Mouse (Mus musculus) midbrain, embryonic 15.5 days (tissue): ENCODE measurements at regions not wholly inside any gene's neighbourhood (a gene's known extent, or its start where the extent isn't known, plus 50 kb on each side); places are given as distances from the start of the nearest gene placed in this dataset.
"Not testable (repeated sequence)": the region's sequence is repeated elsewhere in the genome, so short reads cannot be mapped to it uniquely, and the experiment has no call there.

Source experiments
- ATAC-seq: fragments of 200-750 bp; cut with Nextera tagmentation; replicated peaks from 2 replicates; pipeline ENCODE4 v1.8.0; 2017; ENCODE audit warnings: moderate TSS enrichment
- H3K27ac ChIP-seq: fragments of 300-500 bp; sonication (generic); 2 replicates; pipeline ENCODE4 v1.5.1; 2015; ENCODE audit warnings: mild to moderate bottlenecking, inconsistent platforms
- H3K27me3 ChIP-seq: fragments of 300-500 bp; sonication (generic); replicated peaks from 2 replicates; pipeline ENCODE4 v1.6.1; 2015; ENCODE audit warnings: inconsistent platforms
- H3K36me3 ChIP-seq: fragments of 300-500 bp; sonication (generic); replicated peaks from 2 replicates; pipeline ENCODE4 v1.6.1; 2015; ENCODE audit warnings: inconsistent platforms
- H3K4me1 ChIP-seq: fragments of 300-500 bp; sonication (generic); 2 replicates; pipeline ENCODE4 v1.6.1; 2015; ENCODE audit warnings: inconsistent platforms
- H3K4me2 ChIP-seq: fragments of 300-500 bp; sonication (generic); 2 replicates; pipeline ENCODE4 v1.6.1; 2015; ENCODE audit warnings: inconsistent platforms, mild to moderate bottlenecking, moderate library complexity
- H3K4me3 ChIP-seq: fragments of 300-500 bp; sonication (generic); 2 replicates; pipeline ENCODE4 v1.5.1; 2015; ENCODE audit warnings: mild to moderate bottlenecking, inconsistent platforms
- H3K9ac ChIP-seq: fragments of 300-500 bp; sonication (generic); 2 replicates; pipeline ENCODE4 v1.6.1; 2015; ENCODE audit warnings: mild to moderate bottlenecking, inconsistent platforms
- H3K9me3 ChIP-seq: fragments of 300-500 bp; sonication (generic); 2 replicates; pipeline ENCODE4 v1.6.1; 2016; ENCODE audit warnings: inconsistent platforms
- WGBS: fragments of 180-500 bp; shearing (Covaris S2); methylation state at CpG from one replicate; pipeline ENCODE4 v1.1.7; 2015; ENCODE audit warnings: mixed read lengths; 5-methylcytosine and 5-hydroxymethylcytosine counted together

DNA sequence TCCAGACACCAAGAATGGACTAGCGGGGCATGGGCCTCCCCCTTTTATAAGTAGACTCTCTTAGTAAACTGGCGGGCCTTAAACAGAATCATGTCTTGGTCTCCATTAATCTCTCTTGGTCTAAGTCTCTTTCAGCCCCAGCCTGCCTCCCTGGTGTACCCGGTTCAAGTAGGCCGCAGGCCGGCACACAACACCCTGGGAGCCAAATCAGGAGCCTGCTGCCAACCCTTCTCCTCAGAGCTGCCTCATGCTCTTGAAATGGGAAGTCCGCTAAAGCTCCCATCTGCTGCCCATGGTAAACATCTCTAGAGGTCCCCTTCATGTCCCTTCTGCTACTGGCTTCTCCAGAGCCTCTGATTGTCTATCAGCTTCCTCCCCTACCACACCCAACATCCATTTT, 296.3 kb downstream of the 4933412E24Rik start:
- H3K36me3 ChIP-seq, result no peaks in the 10 kb centered on the region
- no peaks in the 10 kb centered on the region for H3K9me3 ChIP-seq
- ATAC-seq, result no peak
- no peak overlapping the region for H3K9ac ChIP-seq
- no peaks in the 10 kb centered on the region for H3K4me1 ChIP-seq
- no peak overlapping the region for H3K27ac ChIP-seq
- H3K27me3 ChIP-seq, result no peaks in the 10 kb centered on the region
- H3K4me2 ChIP-seq, result no peak overlapping the region
- WGBS, result 88% methylated on average over 6 of the region's 6 CpGs
- no peak overlapping the region for H3K4me3 ChIP-seq

DNA sequence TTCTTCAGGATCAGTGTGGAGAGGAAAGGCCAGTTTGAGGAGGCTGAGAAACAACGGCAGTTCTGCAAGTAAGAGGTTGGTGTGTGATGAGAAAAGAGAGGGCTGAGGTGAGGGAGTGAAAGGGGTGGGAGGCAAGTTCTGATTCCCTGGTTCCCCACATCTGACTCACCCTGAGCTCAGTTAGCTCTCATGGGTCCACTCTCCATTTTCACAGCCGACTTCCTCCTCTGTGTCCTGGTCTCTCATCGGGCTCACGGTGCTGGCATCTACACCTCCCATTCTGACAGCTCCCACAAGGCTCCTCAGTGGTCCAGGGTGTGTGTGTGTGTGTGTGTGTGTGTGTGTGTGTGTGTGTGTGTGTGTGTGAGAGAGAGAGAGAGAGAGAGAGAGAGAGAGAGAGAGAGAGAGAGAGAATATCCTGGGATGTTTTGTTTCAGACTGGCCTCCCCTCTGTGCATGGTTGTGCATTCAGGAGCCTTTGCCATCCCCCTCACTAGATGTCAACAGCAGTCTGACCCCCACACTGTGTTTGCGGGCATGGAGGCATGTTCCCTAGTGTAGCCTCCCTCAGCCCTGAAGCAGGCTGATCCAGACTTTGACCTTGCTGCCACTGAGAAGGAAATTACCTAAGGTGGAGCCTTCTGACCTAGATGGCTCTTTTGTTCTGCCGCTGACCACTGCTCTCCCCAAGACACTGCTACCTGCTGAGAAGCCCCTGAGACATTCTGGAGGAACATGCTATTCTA, 296.9 kb downstream of the 4933412E24Rik start:
- not testable (repeated sequence) for H3K36me3 ChIP-seq, H3K4me3 ChIP-seq, H3K27ac ChIP-seq, ATAC-seq, H3K4me1 ChIP-seq, H3K9ac ChIP-seq, H3K9me3 ChIP-seq, H3K27me3 ChIP-seq, H3K4me2 ChIP-seq
- WGBS, result 84% methylated on average over 6 of the region's 6 CpGs

DNA sequence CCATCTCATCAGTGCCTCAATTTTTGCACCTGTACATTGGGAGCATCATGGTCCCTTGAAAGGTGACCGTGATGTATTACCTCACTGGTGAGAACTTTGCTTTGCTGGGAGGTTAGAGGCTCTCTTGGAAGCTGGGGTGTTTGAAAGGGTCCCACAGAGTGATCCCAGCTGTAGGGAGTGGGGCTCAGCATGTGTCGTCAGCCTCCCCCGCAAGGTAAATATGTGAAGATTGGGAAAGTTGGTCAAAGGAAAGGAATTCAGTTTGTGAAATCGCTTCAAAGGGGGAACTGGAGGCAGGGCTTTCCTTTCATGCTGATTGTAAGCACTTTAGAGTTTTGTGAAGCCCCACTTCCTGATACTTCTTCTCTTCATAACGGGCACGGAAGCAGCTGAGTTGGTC, 299.5 kb downstream of the 4933412E24Rik start:
- ATAC-seq, result no peak
- Histone ChIP-seq H3K27ac (no peak overlapping the region), H3K9me3 (no peaks in the 10 kb centered on the region), H3K36me3 (no peaks in the 10 kb centered on the region), H3K4me1 (no peaks in the 10 kb centered on the region), H3K9ac (no peak overlapping the region), H3K4me3 (no peak overlapping the region), H3K27me3 (no peaks in the 10 kb centered on the region), H3K4me2 (no peak overlapping the region)
- WGBS, result 86% methylated on average over 6 of the region's 6 CpGs

DNA sequence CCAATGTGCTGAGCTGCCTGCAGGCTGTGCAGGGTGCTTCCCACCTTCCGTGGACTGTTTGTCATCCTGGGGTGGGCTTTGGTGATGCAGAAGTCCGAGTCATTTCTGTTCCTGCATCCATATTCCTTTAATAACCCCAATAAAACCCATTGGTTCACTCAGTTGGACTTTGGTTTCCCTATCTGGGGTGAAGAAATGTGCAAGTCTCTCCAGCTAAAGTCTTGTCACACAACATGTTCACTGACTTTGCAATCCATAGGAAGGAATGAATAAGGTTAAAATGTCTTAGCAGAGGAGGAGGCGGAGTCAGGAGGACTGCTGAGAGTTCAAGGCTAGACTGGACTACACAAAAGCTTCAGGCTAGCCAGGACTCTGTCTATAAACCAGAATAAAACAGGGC, 300.5 kb downstream of the 4933412E24Rik start:
- no peaks in the 10 kb centered on the region for H3K36me3 ChIP-seq
- no peak overlapping the region for H3K27ac ChIP-seq
- no peak overlapping the region for H3K9ac ChIP-seq
- no peak overlapping the region for H3K4me2 ChIP-seq
- H3K4me3 ChIP-seq, result no peak overlapping the region
- no peaks in the 10 kb centered on the region for H3K4me1 ChIP-seq
- no peaks in the 10 kb centered on the region for H3K9me3 ChIP-seq
- H3K27me3 ChIP-seq, result no peaks in the 10 kb centered on the region
- WGBS, result 81% methylated on average over 3 of the region's 3 CpGs
- no peak for ATAC-seq

DNA sequence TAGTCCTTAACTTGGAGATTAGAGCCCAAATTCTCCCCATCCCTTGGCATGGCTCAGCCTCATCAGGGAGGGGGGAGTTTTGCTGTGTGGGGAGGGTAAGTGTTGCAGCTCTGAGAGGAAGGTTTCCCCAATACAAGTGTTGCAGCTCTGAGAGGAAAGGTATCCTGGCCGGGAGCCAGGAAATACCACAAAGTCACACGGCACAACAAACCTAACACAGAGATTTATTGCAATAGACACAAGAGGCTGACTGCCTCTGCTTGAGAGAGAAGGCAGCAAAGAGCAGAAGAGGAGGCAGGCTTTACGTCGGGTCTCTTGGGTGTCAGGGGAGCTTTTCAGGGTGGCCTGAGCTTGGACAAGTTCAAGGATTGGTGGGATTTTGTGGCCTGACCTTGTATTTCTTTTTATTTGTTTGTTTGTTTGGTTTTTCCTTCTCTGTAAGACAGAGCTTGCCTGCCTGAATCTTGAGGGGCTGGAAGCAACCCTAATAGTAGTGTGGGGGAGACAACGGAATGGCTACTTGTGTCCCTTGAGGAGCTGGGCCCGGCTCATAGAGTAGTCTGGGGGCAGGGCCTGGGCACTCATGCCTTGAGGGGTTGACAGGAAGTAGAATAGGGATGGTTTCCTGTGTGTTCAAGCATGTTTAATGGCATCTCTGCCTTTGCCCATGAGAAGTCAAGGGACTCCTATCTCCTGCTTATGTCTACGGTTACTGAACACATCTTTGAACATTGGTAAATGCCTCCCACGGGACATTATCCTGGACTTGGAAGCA, 302.3 kb downstream of the 4933412E24Rik start:
- no peak overlapping the region for H3K9ac ChIP-seq
- H3K4me3 ChIP-seq, result no peak overlapping the region
- H3K4me1 ChIP-seq, result no peaks in the 10 kb centered on the region
- no peaks in the 10 kb centered on the region for H3K36me3 ChIP-seq
- H3K9me3 ChIP-seq, result no peaks in the 10 kb centered on the region
- no peaks in the 10 kb centered on the region for H3K27me3 ChIP-seq
- no peak for ATAC-seq
- 80% methylated on average over 8 of the region's 8 CpGs for WGBS
- no peak overlapping the region for H3K27ac ChIP-seq
- no peak overlapping the region for H3K4me2 ChIP-seq

DNA sequence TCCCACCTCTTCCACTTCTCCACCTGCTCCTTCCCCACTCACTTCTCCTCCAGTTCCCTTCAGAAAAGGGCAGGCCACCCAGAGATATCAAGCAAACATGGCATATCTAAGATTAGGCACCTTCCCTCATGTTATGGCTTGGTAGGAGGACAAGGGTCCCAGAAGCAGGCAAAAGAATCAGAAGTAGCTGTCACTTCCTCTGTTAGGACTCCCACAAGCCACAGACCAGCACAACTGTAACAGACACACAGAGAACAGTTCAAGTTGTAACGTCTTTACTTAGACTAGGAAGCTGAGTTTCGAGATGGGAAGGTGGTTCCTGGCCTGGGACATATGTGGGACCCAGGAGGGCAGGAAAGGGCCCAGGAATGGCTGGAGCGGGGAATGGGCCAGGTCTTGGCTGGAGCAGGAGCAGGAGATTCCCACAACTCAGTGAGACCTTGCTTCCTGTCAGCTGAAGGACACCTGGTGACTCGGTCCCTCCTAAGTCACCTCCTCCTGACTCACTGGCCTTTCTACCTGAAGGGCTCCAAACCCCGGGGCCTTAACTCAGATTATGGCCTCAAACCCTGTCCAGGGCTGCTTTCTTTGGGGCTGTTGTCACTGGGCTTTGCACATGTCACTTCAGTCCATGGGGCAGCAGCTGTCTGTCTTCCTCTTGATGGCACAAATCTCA, 304.2 kb downstream of the 4933412E24Rik start:
- no peak overlapping the region for H3K4me3 ChIP-seq
- no peak overlapping the region for H3K9ac ChIP-seq
- no peak for ATAC-seq
- H3K27ac ChIP-seq, result no peak overlapping the region
- H3K4me2 ChIP-seq, result no peak overlapping the region
- H3K9me3 ChIP-seq, result no peaks in the 10 kb centered on the region
- 86% methylated on average over 5 of the region's 5 CpGs for WGBS
- no peaks in the 10 kb centered on the region for H3K4me1 ChIP-seq
- no peaks in the 10 kb centered on the region for H3K27me3 ChIP-seq
- no peaks in the 10 kb centered on the region for H3K36me3 ChIP-seq

DNA sequence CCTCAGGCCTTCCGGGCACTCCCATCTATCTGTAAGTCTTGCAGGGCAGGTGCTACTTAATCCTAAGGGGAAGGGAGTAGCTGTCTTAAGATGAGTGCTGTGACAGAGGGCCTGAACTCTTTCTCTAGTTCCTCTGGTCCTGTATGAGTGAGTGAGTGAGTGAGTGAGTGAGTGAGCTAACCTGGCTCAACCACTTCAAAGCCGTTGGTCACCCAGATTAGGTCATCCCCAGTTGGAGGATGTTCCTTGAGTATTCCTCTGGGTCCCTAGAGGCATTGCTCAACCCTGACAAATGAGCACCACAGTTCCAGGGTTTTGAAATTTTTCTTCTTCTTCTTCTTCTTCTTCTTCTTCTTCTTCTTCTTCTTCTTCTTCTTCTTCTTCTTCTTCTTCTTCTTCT, 306.5 kb downstream of the 4933412E24Rik start:
- Histone ChIP-seq H3K9ac (no peak overlapping the region), H3K27ac (no peak overlapping the region), H3K27me3 (no peaks in the 10 kb centered on the region), H3K9me3 (no peaks in the 10 kb centered on the region), H3K4me1 (no peaks in the 10 kb centered on the region), H3K4me3 (no peak overlapping the region), H3K36me3 (no peaks in the 10 kb centered on the region), H3K4me2 (no peak overlapping the region)
- ATAC-seq, result no peak
- 92% methylated on average over 2 of the region's 2 CpGs for WGBS

DNA sequence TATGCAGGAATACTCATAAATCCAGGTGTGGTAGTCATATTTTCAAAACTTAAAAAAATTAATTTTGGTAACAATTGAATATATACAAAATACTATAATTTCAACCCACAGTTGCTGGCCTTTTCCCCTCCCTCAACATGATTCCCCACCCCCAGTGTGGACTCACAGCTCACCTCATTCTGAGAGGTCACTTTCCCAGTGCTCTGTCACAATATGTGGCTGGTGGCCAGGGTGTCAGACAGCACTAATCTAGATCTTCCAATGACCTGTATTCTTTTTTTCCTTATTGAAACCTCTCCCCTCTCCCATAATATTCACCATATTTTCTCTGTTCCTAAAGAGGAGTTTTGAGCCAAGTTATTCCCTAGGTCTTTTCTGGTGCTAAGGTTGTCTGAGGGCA, 308.0 kb downstream of the 4933412E24Rik start:
- Histone ChIP-seq H3K27me3 (no peaks in the 10 kb centered on the region), H3K9ac (no peak overlapping the region), H3K9me3 (no peaks in the 10 kb centered on the region), H3K36me3 (no peaks in the 10 kb centered on the region), H3K27ac (no peak overlapping the region), H3K4me3 (no peak overlapping the region), H3K4me1 (no peaks in the 10 kb centered on the region), H3K4me2 (no peak overlapping the region)
- no peak for ATAC-seq

DNA sequence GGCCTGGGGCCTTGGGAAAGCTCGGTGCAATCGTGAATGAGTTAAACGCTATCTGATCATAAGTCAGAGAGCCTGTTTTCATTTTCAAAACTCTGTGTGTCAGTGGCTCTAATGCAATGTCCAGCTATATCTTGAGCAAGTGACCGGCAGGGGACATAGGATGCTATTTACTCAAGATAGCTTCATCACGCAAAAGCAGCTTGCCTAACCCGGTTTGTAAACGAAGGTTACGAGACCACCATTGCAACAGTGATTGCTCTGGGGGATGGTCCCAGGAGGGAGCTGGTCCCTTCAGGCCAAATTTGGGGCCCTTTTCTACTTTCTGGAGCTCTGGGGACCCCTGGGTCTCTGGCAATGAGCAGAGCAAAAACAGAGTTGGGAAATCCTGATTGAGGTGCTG, 309.3 kb downstream of the 4933412E24Rik start:
- no peak overlapping the region for H3K9ac ChIP-seq
- H3K4me1 ChIP-seq, result no peaks in the 10 kb centered on the region
- H3K4me3 ChIP-seq, result no peak overlapping the region
- H3K9me3 ChIP-seq, result no peaks in the 10 kb centered on the region
- no peak for ATAC-seq
- 89% methylated on average over 8 of the region's 8 CpGs for WGBS
- H3K36me3 ChIP-seq, result no peaks in the 10 kb centered on the region
- H3K27me3 ChIP-seq, result no peaks in the 10 kb centered on the region
- no peak overlapping the region for H3K27ac ChIP-seq
- H3K4me2 ChIP-seq, result no peak overlapping the region
